Mouse (Mus musculus) neural tube, embryonic 14.5 days (tissue): ENCODE results near the gene Kif6. TPM values are rescaled to one million over a fixed set of nuclear protein-coding genes. Genes with fewer than 3 reads are reported as not detected.

ENCODE experiments used
- ATAC-seq: fragments of 200-750 bp; cut with Nextera tagmentation; 2 replicates; pipeline ENCODE4 v1.8.0; 2017; ENCODE audit warnings: low read depth, mild to moderate bottlenecking, moderate TSS enrichment, moderate library complexity
- H3K27ac ChIP-seq: fragments of 300-500 bp; sonication (generic); 2 replicates; pipeline ENCODE4 v1.5.1; 2014; ENCODE audit warnings: low read depth, mild to moderate bottlenecking, control low read depth, low read length, moderate library complexity, mixed read lengths
- H3K27me3 ChIP-seq: fragments of 300-500 bp; sonication (generic); 2 replicates; pipeline ENCODE4 v1.6.1; 2014; ENCODE audit warnings: low read length; ENCODE audit not compliant: control insufficient read depth, insufficient read depth
- H3K36me3 ChIP-seq: fragments of 300-500 bp; sonication (generic); 2 replicates; pipeline ENCODE4 v1.6.1; 2014; ENCODE audit warnings: low read length, mixed read lengths; ENCODE audit not compliant: control insufficient read depth, insufficient read depth
- H3K4me1 ChIP-seq: fragments of 300-500 bp; sonication (generic); 2 replicates; pipeline ENCODE4 v1.6.1; 2014; ENCODE audit warnings: low read length; ENCODE audit not compliant: control insufficient read depth, insufficient read depth
- H3K4me2 ChIP-seq: fragments of 300-500 bp; sonication (generic); 2 replicates; pipeline ENCODE4 v1.6.1; 2014; ENCODE audit warnings: mild to moderate bottlenecking, low read depth, low read length, control low read depth
- H3K4me3 ChIP-seq: fragments of 300-500 bp; sonication (generic); 2 replicates; pipeline ENCODE4 v1.5.1; 2014; ENCODE audit warnings: low read depth, low read length, control low read depth, mixed read lengths
- H3K9ac ChIP-seq: fragments of 300-500 bp; sonication (generic); replicated peaks from 2 replicates; pipeline ENCODE4 v1.6.1; 2014; ENCODE audit warnings: low read depth, mild to moderate bottlenecking, control low read depth, low read length, mixed read lengths
- H3K9me3 ChIP-seq: fragments of 300-500 bp; sonication (generic); 2 replicates; pipeline ENCODE4 v1.6.1; 2016; ENCODE audit warnings: low read length; ENCODE audit not compliant: control insufficient read depth
- WGBS: fragments of 180-500 bp; shearing (Covaris S2); extraction: QIAGEN DNeasy Blood & Tissue Kit; methylation state at CpG from one replicate; pipeline ENCODE4 v1.1.7; 2014; 5-methylcytosine and 5-hydroxymethylcytosine counted together
- polyA plus RNA-seq: library from polyadenylated mRNA; unstranded; fragments of >200 nt; fragmentation: Nextera tagmentation; extraction: Ambion mirVana; gene quantifications from 2 replicates; pipeline ENCODE4 v1.2.1, GENCODE M21; 2014

The Kif6 gene
- polyA plus RNA-seq, 1 experiment from 2014 or later: 3.1 TPM

DNA sequence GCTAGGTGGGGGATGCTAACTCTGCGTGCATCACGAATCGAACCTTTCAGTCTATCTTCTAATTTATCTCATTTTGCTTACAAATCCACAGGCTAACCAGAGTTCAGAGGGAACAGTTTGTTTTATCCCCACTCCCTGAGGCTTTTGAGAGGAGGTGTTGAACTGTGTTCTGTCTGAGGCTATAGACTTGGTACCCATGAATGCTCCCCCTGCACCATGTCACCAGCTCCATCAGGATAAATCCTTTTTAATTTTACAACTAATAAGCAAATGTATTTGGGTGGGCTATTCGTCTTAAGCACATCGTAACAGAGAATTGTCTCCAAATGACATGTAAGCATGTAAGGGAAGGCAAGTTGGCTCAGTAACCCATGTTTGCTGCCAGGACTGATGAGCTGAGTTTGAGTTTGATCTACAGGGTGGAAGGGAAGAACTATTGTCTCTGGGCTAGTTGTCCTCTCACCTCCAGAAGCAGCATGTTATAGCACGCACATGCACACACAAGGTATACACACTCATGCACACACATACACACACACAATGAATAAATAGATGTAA is 122.4 kb downstream of the Kif6 start:
- H3K36me3 ChIP-seq: no peaks in the 10 kb centered on the region
- H3K27ac ChIP-seq: no peak overlapping the region
- H3K27me3 ChIP-seq: no peaks in the 10 kb centered on the region
- H3K9me3 ChIP-seq: no peaks in the 10 kb centered on the region
- no peak overlapping the region for H3K4me3 ChIP-seq
- H3K4me2 ChIP-seq: no peak overlapping the region
- no peaks in the 10 kb centered on the region for H3K4me1 ChIP-seq
- no peak for ATAC-seq
- 96% methylated on average over 6 of the region's 6 CpGs for WGBS
- no peak overlapping the region for H3K9ac ChIP-seq

DNA sequence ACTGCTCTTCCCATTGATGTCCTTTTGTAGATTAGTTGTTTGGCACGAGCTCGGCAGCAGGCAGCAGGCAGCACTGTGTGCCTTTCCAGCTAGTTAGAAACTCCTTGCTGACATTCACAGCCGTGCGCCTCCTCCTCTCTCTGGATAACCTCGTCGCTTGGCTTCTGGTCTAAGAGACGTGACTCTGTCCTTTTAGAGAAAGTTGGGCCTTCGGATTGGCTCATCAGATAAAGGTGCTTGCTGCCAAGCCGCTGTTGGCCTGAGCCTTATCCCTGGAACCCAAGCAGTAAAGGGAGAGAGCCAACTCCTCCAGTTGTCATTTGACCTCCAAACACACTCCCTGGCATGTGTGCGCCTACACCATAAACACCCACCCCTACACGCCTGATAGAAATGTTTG is 123.4 kb downstream of the Kif6 start:
- no peak for ATAC-seq
- H3K27me3 ChIP-seq: no peaks in the 10 kb centered on the region
- WGBS: 80% methylated on average over 11 of the region's 11 CpGs

DNA sequence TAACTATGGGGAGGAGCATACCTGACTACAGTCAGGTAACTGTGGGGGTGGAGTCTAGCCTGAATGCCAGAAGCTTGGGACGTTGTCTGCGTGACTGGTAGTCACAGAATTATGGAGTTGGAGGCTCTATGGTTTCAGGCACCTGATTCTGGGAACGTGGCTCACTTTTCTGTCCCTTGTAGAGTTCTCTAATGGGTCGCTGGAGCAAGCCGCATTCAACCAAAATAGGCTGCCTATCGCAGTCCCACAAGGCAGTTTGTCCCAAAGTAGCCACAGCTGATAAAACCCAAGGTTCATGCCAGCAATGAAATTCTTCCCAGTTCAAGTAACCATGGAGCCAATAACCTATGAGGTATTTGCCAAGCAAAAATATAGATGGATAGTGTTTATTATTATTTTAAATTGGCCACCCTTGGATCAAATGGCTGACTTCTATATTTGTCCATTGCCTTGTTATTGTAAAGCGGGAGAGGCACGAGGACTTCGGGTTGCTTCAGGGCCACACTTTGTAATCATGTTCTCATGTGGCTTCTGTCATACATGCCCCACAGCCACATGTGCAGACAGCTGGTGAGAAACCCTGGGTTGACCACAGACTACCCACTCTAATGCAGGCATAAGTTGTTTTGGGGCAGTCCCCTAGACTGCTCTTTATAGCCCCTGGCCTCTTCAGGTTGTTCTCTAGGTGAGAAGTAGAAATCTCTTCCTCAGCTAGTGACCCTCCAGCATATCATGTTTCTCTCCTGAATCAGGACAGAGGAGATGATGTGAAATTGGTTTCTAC is 125.2 kb downstream of the Kif6 start:
- H3K9ac ChIP-seq: no peak overlapping the region
- WGBS: 91% methylated on average over 9 of the region's 9 CpGs
- no peak for ATAC-seq

More for the DNA sequence above, 123.4 kb downstream of the Kif6 start:
- Histone ChIP-seq H3K9me3 (no peaks in the 10 kb centered on the region), H3K4me1 (no peaks in the 10 kb centered on the region), H3K36me3 (no peaks in the 10 kb centered on the region), H3K9ac (no peak overlapping the region), H3K4me2 (no peak overlapping the region), H3K4me3 (no peak overlapping the region), H3K27ac (no peak overlapping the region)

DNA sequence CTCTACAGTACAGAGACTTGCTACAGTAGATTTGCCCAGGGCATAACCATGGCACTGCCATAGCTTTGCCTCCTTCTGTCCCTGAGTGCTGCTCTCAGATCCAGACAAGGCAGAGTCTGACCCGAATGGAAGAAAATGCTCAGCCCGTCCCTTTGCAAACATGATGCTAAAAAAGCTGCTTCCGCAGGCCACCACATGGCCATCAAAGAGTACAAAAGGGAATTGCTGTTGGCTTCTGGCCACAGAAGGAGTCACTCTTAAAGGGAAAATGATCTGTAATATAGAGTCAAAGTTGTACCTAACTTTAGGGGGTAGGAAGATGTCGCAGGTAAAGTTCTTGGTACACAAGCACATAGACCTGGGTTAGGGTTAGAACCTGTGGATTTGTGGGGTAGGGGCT is 126.2 kb downstream of the Kif6 start:
- ATAC-seq: no peak
- Histone ChIP-seq H3K4me3 (no peak overlapping the region), H3K27me3 (no peaks in the 10 kb centered on the region), H3K4me2 (no peak overlapping the region), H3K9me3 (no peaks in the 10 kb centered on the region), H3K36me3 (no peaks in the 10 kb centered on the region), H3K4me1 (no peaks in the 10 kb centered on the region), H3K27ac (no peak overlapping the region), H3K9ac (no peak overlapping the region)
- WGBS: 79% methylated on average over 4 of the region's 4 CpGs

More for the DNA sequence above, 125.2 kb downstream of the Kif6 start:
- Histone ChIP-seq H3K4me2 (no peak overlapping the region), H3K27ac (no peak overlapping the region), H3K9me3 (no peaks in the 10 kb centered on the region), H3K4me3 (no peak overlapping the region), H3K36me3 (no peaks in the 10 kb centered on the region), H3K27me3 (no peaks in the 10 kb centered on the region), H3K4me1 (no peaks in the 10 kb centered on the region)

DNA sequence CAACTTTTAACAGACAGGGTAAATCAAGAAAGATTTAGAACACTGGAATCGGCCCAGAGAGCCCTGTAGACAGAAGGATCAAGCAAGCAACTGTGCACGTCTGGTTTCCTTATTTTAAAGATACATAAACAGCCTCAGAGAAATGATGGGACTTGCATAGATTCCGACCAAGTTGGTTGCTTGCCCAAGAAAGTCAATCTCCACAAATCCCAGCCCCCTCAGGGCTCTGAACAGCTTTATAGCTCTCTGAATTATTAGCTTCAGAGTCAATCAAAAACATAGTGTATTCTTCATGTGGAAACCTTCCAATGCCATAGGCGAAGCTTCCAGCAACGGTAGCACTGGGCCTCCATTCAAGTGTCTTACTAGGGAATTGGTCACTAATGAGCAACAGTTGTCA is 127.0 kb downstream of the Kif6 start:
- Histone ChIP-seq H3K9ac (no peak overlapping the region), H3K4me3 (no peak overlapping the region), H3K4me1 (no peaks in the 10 kb centered on the region), H3K27me3 (no peaks in the 10 kb centered on the region), H3K36me3 (no peaks in the 10 kb centered on the region), H3K4me2 (no peak overlapping the region), H3K9me3 (no peaks in the 10 kb centered on the region), H3K27ac (no peak overlapping the region)
- no peak for ATAC-seq
- 72% methylated on average over 5 of the region's 5 CpGs for WGBS

DNA sequence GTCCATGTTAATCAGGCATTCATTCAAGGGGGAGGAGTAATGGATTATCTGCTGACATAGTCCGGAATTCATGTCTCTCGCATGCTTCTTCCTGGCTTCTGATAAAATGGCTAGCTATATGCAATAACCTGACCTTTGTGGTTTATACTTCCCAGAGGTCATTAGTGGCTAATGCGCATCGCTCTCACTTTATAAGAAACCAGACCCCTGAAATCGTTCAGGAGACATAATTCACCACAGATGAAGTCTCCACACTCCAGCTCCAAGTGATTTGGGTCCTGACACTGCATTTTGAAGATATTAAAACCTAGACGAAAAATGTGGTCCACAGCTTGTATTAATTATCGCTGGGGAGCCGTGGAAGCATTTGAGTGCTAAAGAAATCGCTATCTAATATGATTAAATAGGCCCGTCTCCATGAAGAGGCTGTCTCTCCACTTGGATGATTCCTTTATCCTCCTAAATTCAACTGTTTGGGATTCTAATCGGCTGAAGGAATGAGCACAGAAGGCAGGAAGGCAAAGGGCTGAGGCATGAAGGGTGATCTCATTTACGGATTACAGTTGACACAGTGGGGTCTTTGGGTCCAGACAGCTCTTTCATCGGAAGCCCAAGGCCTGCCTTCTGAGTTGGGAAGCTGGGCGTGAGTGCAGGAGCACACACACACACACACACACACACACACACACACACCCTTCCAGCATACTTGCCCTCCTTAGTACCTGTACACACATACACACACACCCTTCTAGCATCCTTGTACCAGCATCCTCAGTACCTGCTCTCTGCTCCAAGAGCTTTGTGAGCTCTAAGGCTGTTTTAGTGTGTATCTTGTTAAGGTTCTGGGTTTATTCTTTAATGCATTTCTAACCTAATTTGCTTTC is 128.9 kb downstream of the Kif6 start:
- no peak overlapping the region for H3K9ac ChIP-seq
- no peaks in the 10 kb centered on the region for H3K9me3 ChIP-seq
- H3K36me3 ChIP-seq: no peaks in the 10 kb centered on the region
- no peaks in the 10 kb centered on the region for H3K27me3 ChIP-seq
- H3K4me1 ChIP-seq: no peaks in the 10 kb centered on the region
- H3K4me3 ChIP-seq: no peak overlapping the region
- ATAC-seq: peak; percentile 44; the same call in 1 of the 2 replicates
- no peak overlapping the region for H3K27ac ChIP-seq
- WGBS: 55% methylated on average over 14 of the region's 14 CpGs
- H3K4me2 ChIP-seq: no peak overlapping the region

DNA sequence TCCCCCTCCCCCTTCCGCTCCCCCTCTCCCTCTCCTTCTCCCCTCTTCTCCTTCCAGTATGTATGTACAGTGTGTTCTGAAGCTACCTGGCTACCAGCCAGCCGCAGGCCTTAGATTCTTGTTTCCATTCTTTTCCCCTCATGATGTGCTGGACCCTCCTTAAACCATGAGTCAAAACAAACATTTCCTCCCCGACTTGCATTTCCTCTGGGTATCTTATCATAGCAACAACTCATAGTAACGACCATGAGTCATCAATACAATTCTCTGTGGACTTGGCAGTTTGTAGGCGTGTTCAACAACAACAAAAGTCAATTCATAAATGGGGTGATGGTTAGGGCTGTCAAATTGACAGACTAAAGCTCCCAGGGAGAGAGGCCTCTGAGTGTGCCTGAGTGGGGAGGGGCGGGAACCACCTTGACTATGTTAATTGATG is 136.0 kb downstream of the Kif6 start:
- no peak for ATAC-seq
- no peak overlapping the region for H3K4me2 ChIP-seq
- no peaks in the 10 kb centered on the region for H3K27me3 ChIP-seq
- 65% methylated on average over 6 of the region's 6 CpGs for WGBS
- H3K9ac ChIP-seq: no peak overlapping the region
- H3K4me1 ChIP-seq: no peaks in the 10 kb centered on the region
- H3K4me3 ChIP-seq: no peak overlapping the region
- no peaks in the 10 kb centered on the region for H3K36me3 ChIP-seq
- H3K27ac ChIP-seq: no peak overlapping the region
- no peaks in the 10 kb centered on the region; the same call in 1 of the 2 replicates for H3K9me3 ChIP-seq

DNA sequence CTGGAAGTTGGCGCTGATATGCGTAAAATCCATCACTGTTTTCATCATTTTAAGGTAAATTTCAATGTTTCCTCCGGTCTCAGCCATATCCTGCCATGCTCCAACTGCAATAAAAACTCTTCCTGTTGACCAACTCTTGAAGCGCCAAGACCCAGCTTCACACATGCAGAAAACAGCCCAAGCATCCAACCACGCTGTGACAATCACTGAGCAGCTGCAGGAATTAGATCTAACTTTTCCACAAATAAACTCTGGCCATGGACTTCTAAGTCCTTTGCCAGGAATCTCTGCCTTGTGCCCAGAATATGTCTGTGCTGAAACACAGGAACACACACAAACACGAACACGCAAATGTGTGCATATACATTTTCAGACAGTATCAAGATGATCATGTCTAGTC is 138.9 kb downstream of the Kif6 start:
- no peaks in the 10 kb centered on the region for H3K36me3 ChIP-seq
- H3K4me3 ChIP-seq: no peak overlapping the region
- H3K4me1 ChIP-seq: no peaks in the 10 kb centered on the region
- no peak overlapping the region for H3K9ac ChIP-seq
- H3K27ac ChIP-seq: no peak overlapping the region
- no peak for ATAC-seq
- WGBS: 93% methylated on average over 7 of the region's 7 CpGs
- H3K27me3 ChIP-seq: no peaks in the 10 kb centered on the region
- no peak overlapping the region for H3K4me2 ChIP-seq
- no peaks in the 10 kb centered on the region; the same call in 1 of the 2 replicates for H3K9me3 ChIP-seq

DNA sequence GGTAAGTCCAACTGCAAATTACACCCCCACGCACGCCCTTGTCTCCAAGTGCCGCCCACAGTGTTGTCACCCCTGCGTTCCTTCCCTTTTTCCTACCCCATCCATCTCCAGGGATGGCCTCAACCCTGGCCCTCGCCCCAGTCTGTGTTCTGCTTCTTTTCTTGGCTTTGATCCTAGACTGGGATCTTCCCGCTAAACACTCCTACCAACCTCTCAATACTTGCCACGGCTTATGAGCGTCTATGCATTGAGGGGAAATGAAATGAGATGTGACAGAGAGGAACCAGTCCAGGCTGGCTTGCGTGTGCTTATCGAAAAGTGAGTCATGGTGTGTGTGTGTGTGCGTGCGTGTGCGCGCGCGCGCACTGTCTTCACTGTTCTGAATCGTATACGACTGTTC is 141.9 kb downstream of the Kif6 start:
- Histone ChIP-seq H3K27ac (no peak overlapping the region), H3K27me3 (no peaks in the 10 kb centered on the region), H3K9me3 (no peaks in the 10 kb centered on the region), H3K4me3 (no peak overlapping the region), H3K4me2 (no peak overlapping the region), H3K36me3 (no peaks in the 10 kb centered on the region), H3K9ac (no peak overlapping the region), H3K4me1 (no peaks in the 10 kb centered on the region)
- ATAC-seq: no peak
- 87% methylated on average over 19 of the region's 19 CpGs for WGBS
